Mouse (Mus musculus) c-Kit-negative CD71-positive TER-119-positive erythroid progenitor cells, embryonic 14.5 days (primary cell): ENCODE data around the gene Wdr60.

Source experiments
- DNase-seq: peaks from one replicate; pipeline ENCODE4 v3.0.0-alpha.2; 2013; ENCODE audit warnings: low read depth, low spot score

The Wdr60 gene

GRCm38 (mm10) chr12:116183212-116183935, 79.4 kb downstream of the Wdr60 start:
- DNase-seq: no peak

- DNase-seq: no peak
These were observed 80.4 kb downstream of the Wdr60 start for GRCm38 (mm10) chr12:116182376-116182775.

GRCm38 (mm10) chr12:116181436-116182050, 81.3 kb downstream of the Wdr60 start:
- no peak for DNase-seq

- DNase-seq: peak; percentile 17
These were observed 85.9 kb downstream of the Wdr60 start for GRCm38 (mm10) chr12:116176930-116177329.

DNA sequence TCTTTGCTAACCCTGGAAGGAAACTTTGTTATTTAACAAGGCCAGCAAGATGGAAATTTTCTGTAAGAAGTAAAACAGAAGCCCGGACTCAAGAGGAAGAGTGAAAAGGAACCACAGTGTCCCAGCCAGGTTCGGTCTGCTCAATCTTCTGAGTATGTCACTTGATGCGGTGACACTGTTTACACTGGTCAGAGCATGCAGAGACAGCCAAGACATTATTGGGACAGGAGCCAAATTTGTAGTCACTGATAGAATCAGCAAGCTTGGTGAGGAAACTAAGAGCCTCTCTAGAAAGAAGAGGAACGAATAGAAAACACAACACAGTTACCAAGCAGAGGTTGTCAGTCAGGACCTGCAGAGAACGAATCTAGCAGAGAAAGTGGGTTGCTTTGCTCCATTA, 93.2 kb downstream of the Wdr60 start:
- DNase-seq: no peak

DNA sequence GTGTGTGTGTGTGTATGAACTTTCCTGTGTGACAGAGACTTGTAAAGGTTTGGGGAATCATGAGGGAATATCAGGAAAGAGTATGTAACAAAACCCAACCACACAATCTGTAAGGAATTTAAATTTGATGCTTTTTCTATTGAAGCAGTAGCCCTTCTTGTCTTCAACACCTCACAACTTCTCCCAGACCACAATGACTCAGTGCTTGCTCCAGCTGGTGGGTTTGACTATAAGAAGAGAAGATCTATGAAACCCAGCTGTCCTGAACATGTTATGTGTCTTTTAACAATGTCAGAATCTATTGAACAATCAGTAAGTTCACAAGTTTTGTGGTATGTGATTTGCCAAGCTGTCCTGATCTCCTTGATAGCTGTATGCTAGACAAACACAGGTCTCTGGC, 97.5 kb downstream of the Wdr60 start:
- DNase-seq: no peak

DNA sequence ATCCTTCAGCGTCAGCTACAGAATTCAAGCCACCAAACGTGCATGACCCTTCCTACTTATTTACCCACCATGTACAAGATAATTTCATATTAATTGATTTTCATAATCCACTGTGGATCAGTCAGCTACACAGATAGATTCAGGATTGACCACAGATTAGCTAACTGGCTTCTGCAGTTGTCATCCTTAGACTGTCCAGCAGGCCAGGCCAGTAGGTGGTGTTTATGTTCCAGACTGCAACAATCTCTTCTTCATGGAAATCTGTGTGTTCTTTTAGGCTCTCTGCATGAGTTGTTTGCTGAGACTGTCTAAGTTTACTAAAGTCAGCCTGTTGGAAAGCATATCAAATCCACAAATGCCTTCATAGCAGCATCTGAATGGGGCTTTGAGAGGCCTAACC, 103.1 kb downstream of the Wdr60 start:
- no peak for DNase-seq

GRCm38 (mm10) chr12:116159223-116159622, 103.6 kb downstream of the Wdr60 start:
- DNase-seq: no peak

DNA sequence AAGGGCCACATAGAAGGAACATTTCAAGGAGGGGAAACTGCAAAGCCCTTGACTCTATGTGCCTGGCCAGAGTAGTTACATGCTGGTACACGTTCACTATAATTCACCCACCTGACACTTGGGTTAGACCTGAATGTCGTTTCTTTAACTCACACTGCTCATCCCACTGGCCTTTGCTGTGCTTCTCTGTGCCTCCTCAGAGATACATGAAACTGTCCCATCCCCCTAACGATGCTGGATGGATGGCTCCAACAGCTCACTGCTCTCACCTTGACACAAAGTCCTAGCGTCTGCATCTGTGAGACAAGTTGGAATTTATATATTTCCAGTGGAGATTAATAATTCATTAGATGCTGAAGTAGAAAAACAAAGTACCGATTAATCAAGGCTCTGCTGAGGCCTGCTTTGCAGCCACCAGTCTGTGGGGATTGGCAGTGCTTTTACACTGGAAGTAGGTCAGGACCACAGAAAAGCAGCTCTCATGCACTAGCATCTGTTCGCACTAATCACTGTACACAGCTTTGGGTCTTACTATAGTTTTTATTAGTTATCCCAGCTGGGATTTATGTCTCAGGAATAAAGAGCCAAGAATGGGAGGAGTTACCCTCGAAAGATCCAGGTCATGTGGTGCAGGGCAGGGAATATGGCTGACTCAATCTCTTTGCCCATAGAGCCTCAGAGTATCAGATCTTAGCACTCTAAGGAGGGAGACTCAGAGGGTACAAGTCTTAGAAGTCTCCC, 105.9 kb downstream of the Wdr60 start:
- no peak for DNase-seq
